Comparison of ENCODE assay signal across 19 mouse cellular contexts in the genomic region with DNA sequence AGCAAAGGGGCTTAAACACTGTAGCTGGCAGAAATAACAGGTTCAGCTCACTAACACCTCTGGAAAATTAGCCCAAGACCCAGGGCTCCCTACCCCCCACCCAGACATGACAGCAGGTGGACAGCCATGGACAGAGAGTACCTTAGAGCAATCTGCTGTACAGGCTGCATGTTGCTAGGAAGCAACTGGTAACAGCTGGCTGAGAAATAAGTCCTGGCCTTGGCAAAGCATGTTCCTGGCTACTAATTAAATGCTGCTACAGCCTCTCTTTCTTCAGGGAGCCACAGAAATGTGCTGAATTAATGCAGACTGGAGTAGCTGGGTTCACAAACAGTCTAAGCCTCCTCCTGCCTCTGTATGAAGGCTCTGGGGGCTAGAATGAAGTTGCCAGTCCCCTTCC. TPM values are rescaled to one million over a fixed set of nuclear protein-coding genes. Genes with fewer than 3 reads are reported as not detected.
DNase-seq lines count a peak whose midpoint lies in the region; ATAC-seq and TF ChIP-seq lines count a peak whose summit lies in the region.
"Had no signal": no experiment of that assay in that cellular context is flagged by ENCODE, and none has a peak within 500 bp of the region (broad histone marks: within the 10 kb centered on the region; RNA-seq: fewer than 3 reads in every experiment).

No protein-coding gene starts in this region.

- no peaks in the 10 kb centered on the region for H3K9me3 ChIP-seq in forebrain, embryonic 16.5 days (ENCODE audit: control insufficient read depth, low read length)
- no peaks in the 10 kb centered on the region for H3K9me3 ChIP-seq in forebrain, embryonic 11.5 days (ENCODE audit: control insufficient read depth, low read length)
- no peaks in the 10 kb centered on the region for H3K9me3 ChIP-seq in midbrain, embryonic 12.5 days
- H3K9me3 ChIP-seq in midbrain, embryonic 11.5 days (ENCODE audit: control insufficient read depth, low read length): no peaks in the 10 kb centered on the region
- no peaks in the 10 kb centered on the region for H3K9me3 ChIP-seq in kidney, postnatal 0 days (replicated peaks; ENCODE audit: low read length)
- H3K9me3 ChIP-seq: embryonic facial prominence, embryonic 10.5 days; limb, embryonic 15.5 days had no signal

- no peak for TF ChIP-seq CTCF in kidney, postnatal 0 days (IDR thresholded peaks at IDR 0.05; ENCODE audit: low read depth)

- no peaks in the 10 kb centered on the region for H3K27me3 ChIP-seq in forebrain, embryonic 16.5 days (replicated peaks; ENCODE audit: control insufficient read depth, insufficient read depth, low read length)
- H3K27me3 ChIP-seq in forebrain, embryonic 11.5 days (ENCODE audit: control insufficient read depth, insufficient read depth, low read length): no peaks in the 10 kb centered on the region
- H3K27me3 ChIP-seq in midbrain, embryonic 12.5 days: no peaks in the 10 kb centered on the region
- no peaks in the 10 kb centered on the region for H3K27me3 ChIP-seq in midbrain, embryonic 11.5 days (ENCODE audit: control insufficient read depth, insufficient read depth, low read length)
- H3K27me3 ChIP-seq in kidney, postnatal 0 days (ENCODE audit: insufficient read depth, low read length): no peaks in the 10 kb centered on the region
- H3K27me3 ChIP-seq: limb, embryonic 15.5 days had no signal

- no peak overlapping the region for H3K4me3 ChIP-seq in forebrain, embryonic 16.5 days (replicated peaks; ENCODE audit: low read length)
- H3K4me3 ChIP-seq in forebrain, embryonic 11.5 days (ENCODE audit: low read depth, low read length): no peak overlapping the region
- no peak overlapping the region for H3K4me3 ChIP-seq in midbrain, embryonic 12.5 days
- no peak overlapping the region for H3K4me3 ChIP-seq in midbrain, embryonic 11.5 days (ENCODE audit: low read depth, low read length)
- H3K4me3 ChIP-seq in kidney, postnatal 0 days (replicated peaks; ENCODE audit: low read depth, low read length): no peak overlapping the region
- H3K4me3 ChIP-seq: embryonic facial prominence, embryonic 10.5 days; erythroblast, embryonic 14.5 days; limb, embryonic 15.5 days had no signal

- no peak for DNase-seq in forebrain, embryonic 11.5 days (ENCODE audit: low spot score)
- no peak for DNase-seq in midbrain, embryonic 11.5 days (ENCODE audit: low spot score, missing footprints)
- DNase-seq in kidney, postnatal 0 days (ENCODE audit: low spot score): peak; percentile 5
- peak; percentile 19 for DNase-seq in skeletal muscle tissue, adult 2 months (ENCODE audit: low read depth, low spot score)
- DNase-seq in adrenal gland, adult 18-20 months (ENCODE audit: low spot score in 2 of 2): no peak
- no peak for DNase-seq in layer of hippocampus, postnatal 10 days (ENCODE audit: low spot score in 2 of 2)
- DNase-seq: cerebellum, adult 11 months; cerebellum, postnatal 36 days; heart, adult 18-20 months; layer of hippocampus, adult 9-11 months; lung, adult 18-20 months; lung, postnatal 4 days; spleen, adult 18-20 months had no signal

- H3K36me3 ChIP-seq in forebrain, embryonic 16.5 days (ENCODE audit: control insufficient read depth, insufficient read depth): no peaks in the 10 kb centered on the region
- H3K36me3 ChIP-seq in forebrain, embryonic 11.5 days (ENCODE audit: control insufficient read depth, insufficient read depth, low read length): no peaks in the 10 kb centered on the region
- H3K36me3 ChIP-seq in midbrain, embryonic 12.5 days: no peaks in the 10 kb centered on the region
- H3K36me3 ChIP-seq in midbrain, embryonic 11.5 days (ENCODE audit: control insufficient read depth, insufficient read depth, low read length): no peaks in the 10 kb centered on the region
- H3K36me3 ChIP-seq in kidney, postnatal 0 days (ENCODE audit: insufficient read depth, low read length): no peaks in the 10 kb centered on the region
- H3K36me3 ChIP-seq: embryonic facial prominence, embryonic 10.5 days; limb, embryonic 15.5 days had no signal

- no peak overlapping the region for H3K27ac ChIP-seq in forebrain, embryonic 16.5 days (ENCODE audit: low read length)
- no peak overlapping the region for H3K27ac ChIP-seq in forebrain, embryonic 11.5 days (ENCODE audit: low read depth, low read length)
- H3K27ac ChIP-seq in midbrain, embryonic 12.5 days (replicated peaks): 0 out of 2 replicates have a peak overlapping the region, but pooled peaks have one; percentile 10
- no peak overlapping the region for H3K27ac ChIP-seq in midbrain, embryonic 11.5 days (ENCODE audit: low read depth, low read length)
- peak overlapping the region; percentile 13; the same call in 1 of the 2 replicates for H3K27ac ChIP-seq in kidney, postnatal 0 days
- H3K27ac ChIP-seq: embryonic facial prominence, embryonic 10.5 days; limb, embryonic 15.5 days had no signal

- ATAC-seq in forebrain, embryonic 16.5 days: 0 out of 2 replicates have a peak, but pooled peaks have one; percentile 33
- ATAC-seq in forebrain, embryonic 11.5 days (replicated peaks; ENCODE audit: low FRiP score): no peak
- ATAC-seq in midbrain, embryonic 12.5 days (ENCODE audit: low FRiP score, low read depth): no peak
- no peak for ATAC-seq in midbrain, embryonic 11.5 days (ENCODE audit: low FRiP score)
- 0 out of 2 replicates have a peak, but pooled peaks have one; percentile 52 for ATAC-seq in kidney, postnatal 0 days (replicated peaks; ENCODE audit: low FRiP score, low read depth)
- ATAC-seq: inflammation-experienced regulatory T-cells, adult 6 months had no signal

- no peak overlapping the region for H3K4me2 ChIP-seq in forebrain, embryonic 16.5 days (ENCODE audit: low read length)
- H3K4me2 ChIP-seq in forebrain, embryonic 11.5 days (ENCODE audit: low read depth, low read length, severe bottlenecking): no peak overlapping the region
- no peak overlapping the region for H3K4me2 ChIP-seq in midbrain, embryonic 12.5 days (replicated peaks)
- no peak overlapping the region for H3K4me2 ChIP-seq in midbrain, embryonic 11.5 days
- no peak overlapping the region for H3K4me2 ChIP-seq in kidney, postnatal 0 days (ENCODE audit: low read length)
- H3K4me2 ChIP-seq: limb, embryonic 15.5 days had no signal

- H3K9ac ChIP-seq in forebrain, embryonic 16.5 days (replicated peaks; ENCODE audit: low read depth, low read length): no peak overlapping the region
- no peak overlapping the region for H3K9ac ChIP-seq in forebrain, embryonic 11.5 days (ENCODE audit: low read length)
- H3K9ac ChIP-seq in midbrain, embryonic 12.5 days (replicated peaks): no peak overlapping the region
- H3K9ac ChIP-seq in midbrain, embryonic 11.5 days (ENCODE audit: low read length): no peak overlapping the region
- H3K9ac ChIP-seq in kidney, postnatal 0 days (ENCODE audit: low read depth, low read length): no peak overlapping the region
- H3K9ac ChIP-seq: limb, embryonic 15.5 days had no signal

- H3K4me1 ChIP-seq in forebrain, embryonic 16.5 days (replicated peaks; ENCODE audit: control insufficient read depth, insufficient read depth, low read length): peaks cover 7% of the 10 kb centered on the region; the same call in 1 of the 2 replicates
- H3K4me1 ChIP-seq in forebrain, embryonic 11.5 days (replicated peaks; ENCODE audit: control insufficient read depth, insufficient read depth, low read length): no peaks in the 10 kb centered on the region
- peaks cover 5% of the 10 kb centered on the region; the same call in 1 of the 2 replicates for H3K4me1 ChIP-seq in midbrain, embryonic 12.5 days
- no peaks in the 10 kb centered on the region for H3K4me1 ChIP-seq in midbrain, embryonic 11.5 days (ENCODE audit: control insufficient read depth, insufficient read depth, low read length)
- H3K4me1 ChIP-seq in kidney, postnatal 0 days (replicated peaks; ENCODE audit: insufficient read depth, low read length): 0 out of 2 replicates have a peak, but pooled peaks cover 6% of the 10 kb centered on the region

RNA-seq across cellular contexts. Expression of gene Mrpl46, which starts 31.4 kb away (rescaled TPM):
- polyA plus RNA-seq in forebrain, embryonic 16.5 days (2015; fragmentation: Nextera tagmentation; extraction: Ambion mirVana): 51.9 and 52.9 TPM in 2 replicates
- 70.5 and 73.0 TPM in 2 replicates for polyA plus RNA-seq in forebrain, embryonic 11.5 days (2014; fragmentation: Nextera tagmentation; extraction: Ambion mirVana)
- polyA plus RNA-seq in midbrain, embryonic 12.5 days (2016; fragmentation: Nextera tagmentation; extraction: Ambion mirVana): 60.8 and 64.0 TPM in 2 replicates
- polyA plus RNA-seq in midbrain, embryonic 11.5 days (2014; fragmentation: Nextera tagmentation; extraction: Ambion mirVana): 78.6 and 85.9 TPM in 2 replicates
- 79.6 and 80.4 TPM in 2 replicates for polyA plus RNA-seq in kidney, postnatal 0 days (2015; fragmentation: Nextera tagmentation; extraction: Ambion mirVana)
- 10 to 100 TPM; 40.1 to 40.9 TPM for total RNA-seq in adrenal gland, adult 18-20 months (2021)
- 10 to 100 TPM; 24.0 to 27.1 TPM for total RNA-seq in layer of hippocampus, postnatal 10 days (2021)

RNA-seq across cellular contexts. Expression of gene Mrps11, which starts 31.8 kb away (rescaled TPM):
- polyA plus RNA-seq in forebrain, embryonic 16.5 days (2015; fragmentation: Nextera tagmentation; extraction: Ambion mirVana): 72.7 and 73.7 TPM in 2 replicates
- 81.4 and 85.2 TPM in 2 replicates for polyA plus RNA-seq in forebrain, embryonic 11.5 days (2014; fragmentation: Nextera tagmentation; extraction: Ambion mirVana)
- polyA plus RNA-seq in midbrain, embryonic 12.5 days (2016; fragmentation: Nextera tagmentation; extraction: Ambion mirVana): 68.3 and 71.4 TPM in 2 replicates
- polyA plus RNA-seq in midbrain, embryonic 11.5 days (2014; fragmentation: Nextera tagmentation; extraction: Ambion mirVana): 71.9 and 87.7 TPM in 2 replicates
- 71.0 and 77.3 TPM in 2 replicates for polyA plus RNA-seq in kidney, postnatal 0 days (2015; fragmentation: Nextera tagmentation; extraction: Ambion mirVana)
- 10 to 100 TPM; 91.8 to 92.9 TPM for total RNA-seq in adrenal gland, adult 18-20 months (2021)
- total RNA-seq in layer of hippocampus, postnatal 10 days (2021): 10 to 100 TPM; 41.8 to 42.9 TPM

RNA-seq across cellular contexts. Expression of gene Det1, which starts 32.3 kb away (rescaled TPM):
- 16.3 and 17.5 TPM in 2 replicates for polyA plus RNA-seq in forebrain, embryonic 16.5 days (2015; fragmentation: Nextera tagmentation; extraction: Ambion mirVana)
- 24.3 and 24.8 TPM in 2 replicates for polyA plus RNA-seq in forebrain, embryonic 11.5 days (2014; fragmentation: Nextera tagmentation; extraction: Ambion mirVana)
- polyA plus RNA-seq in midbrain, embryonic 12.5 days (2016; fragmentation: Nextera tagmentation; extraction: Ambion mirVana): 21.2 and 21.3 TPM in 2 replicates
- 20.5 and 24.0 TPM in 2 replicates for polyA plus RNA-seq in midbrain, embryonic 11.5 days (2014; fragmentation: Nextera tagmentation; extraction: Ambion mirVana)
- 13.9 TPM in 2 replicates for polyA plus RNA-seq in kidney, postnatal 0 days (2015; fragmentation: Nextera tagmentation; extraction: Ambion mirVana)
- 10 to 100 TPM; 10.5 to 11.8 TPM for total RNA-seq in adrenal gland, adult 18-20 months (2021)
- total RNA-seq in layer of hippocampus, postnatal 10 days (2021): 1 to 10 TPM; 6.4 to 6.9 TPM

Comparison
In these comparisons a context has a peak if more than half of its experiments do, and no peak if none do; other contexts are left out.
1. ATAC-seq: peak in forebrain, embryonic 16.5 days (single experiment) and kidney, postnatal 0 days (single experiment); none in forebrain, embryonic 11.5 days (single experiment), midbrain, embryonic 12.5 days (single experiment) and midbrain, embryonic 11.5 days (single experiment).
2. H3K27ac ChIP-seq: peak in midbrain, embryonic 12.5 days (single experiment) and kidney, postnatal 0 days (single experiment); none in forebrain, embryonic 16.5 days (single experiment), forebrain, embryonic 11.5 days (single experiment) and midbrain, embryonic 11.5 days (single experiment).
3. DNase-seq: peak in kidney, postnatal 0 days (single experiment) and skeletal muscle tissue, adult 2 months (single experiment); none in forebrain, embryonic 11.5 days (single experiment), midbrain, embryonic 11.5 days (single experiment), adrenal gland, adult 18-20 months (0 of 2) and layer of hippocampus, postnatal 10 days (0 of 2).